Mouse (Mus musculus): ENCODE measurements around the gene Copg1. TPM values are rescaled to one million over a fixed set of nuclear protein-coding genes. Genes with fewer than 3 reads are reported as not detected.

Gene Copg1
- polyA plus RNA-seq, 1 experiment from 2014 or later = 142 TPM

- peak; percentile 80 for ATAC-seq (replicated peaks; ENCODE audit: low FRiP score)
Measured at GRCm38 (mm10) chr6:87850155-87850899, 37.3 kb upstream of the Copg1 start.

GRCm38 (mm10) chr6:87850900-87851614 is 36.6 kb upstream of the Copg1 start, which contains the start of gene Cnbp:
Gene Cnbp, minus strand, starts transcription at chr6:87851106.
- WGBS = under 1% methylated on average over 55 of the region's 55 CpGs
- Histone ChIP-seq H3K27me3 (ENCODE audit: control insufficient read depth, insufficient read depth, low read length) (no peaks in the 10 kb centered on the region; the same call in 1 of the 2 replicates), H3K4me3 (ENCODE audit: low read depth, low read length) (peak within 1 kb of the TSS; percentile 100), H3K9me3 (ENCODE audit: control insufficient read depth, low read length) (no peaks in the 10 kb centered on the region), H3K4me1 (replicated peaks; ENCODE audit: control insufficient read depth, insufficient read depth, low read length) (peaks cover 8% of the 10 kb centered on the region), H3K4me2 (ENCODE audit: low read depth, low read length, severe bottlenecking) (peak within 1 kb of the TSS; percentile 90), H3K36me3 (ENCODE audit: control insufficient read depth, insufficient read depth, low read length) (no peaks in the 10 kb centered on the region), H3K9ac (ENCODE audit: low read length) (peak within 1 kb of the TSS; percentile 100), H3K27ac (ENCODE audit: low read depth, low read length) (peak within 1 kb of the TSS; percentile 81)
- peak; percentile 99 for DNase-seq (ENCODE audit: low spot score)
- peak; percentile 97 for ATAC-seq (replicated peaks; ENCODE audit: low FRiP score)

More at GRCm38 (mm10) chr6:87850155-87850899, 37.3 kb upstream of the Copg1 start:
- Histone ChIP-seq H3K9ac (ENCODE audit: low read length) (peak overlapping the region; percentile 100), H3K27ac (ENCODE audit: low read depth, low read length) (peak overlapping the region; percentile 81), H3K4me1 (replicated peaks; ENCODE audit: control insufficient read depth, insufficient read depth, low read length) (peaks cover 8% of the 10 kb centered on the region), H3K4me2 (ENCODE audit: low read depth, low read length, severe bottlenecking) (peak overlapping the region; percentile 81), H3K36me3 (ENCODE audit: control insufficient read depth, insufficient read depth, low read length) (peaks cover under 1% of the 10 kb centered on the region; the same call in 1 of the 2 replicates), H3K4me3 (ENCODE audit: low read depth, low read length) (peak overlapping the region; percentile 100), H3K9me3 (ENCODE audit: control insufficient read depth, low read length) (no peaks in the 10 kb centered on the region), H3K27me3 (ENCODE audit: control insufficient read depth, insufficient read depth, low read length) (no peaks in the 10 kb centered on the region; the same call in 1 of the 2 replicates)
- peak; percentile 73 for DNase-seq (ENCODE audit: low spot score)
- WGBS = under 1% methylated on average over 70 of the region's 73 CpGs

DNA sequence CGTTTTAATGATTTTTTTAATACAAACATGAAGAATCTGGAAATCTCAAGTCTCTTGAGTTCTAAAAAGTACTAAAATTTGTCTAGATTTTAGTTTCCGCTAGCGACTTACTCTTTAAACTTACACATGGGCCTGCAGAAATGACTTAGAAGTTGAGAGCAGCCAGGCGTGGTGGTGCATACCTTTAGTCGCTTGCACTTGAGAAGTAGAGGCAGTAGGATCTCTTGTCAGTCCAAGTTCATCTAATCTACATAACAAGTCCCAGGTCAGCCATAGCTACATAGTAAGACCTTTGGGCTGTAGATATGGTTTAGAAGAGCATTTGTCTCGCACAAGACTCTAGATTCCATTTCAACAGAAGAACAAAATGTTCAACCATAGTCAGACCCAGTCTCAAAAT is 35.7 kb upstream of the Copg1 start:
- Histone ChIP-seq H3K27me3 (ENCODE audit: control insufficient read depth, insufficient read depth, low read length) (no peaks in the 10 kb centered on the region; the same call in 1 of the 2 replicates), H3K4me1 (replicated peaks; ENCODE audit: control insufficient read depth, insufficient read depth, low read length) (peaks cover 8% of the 10 kb centered on the region), H3K9me3 (ENCODE audit: control insufficient read depth, low read length) (no peaks in the 10 kb centered on the region), H3K4me3 (ENCODE audit: low read depth, low read length) (no peak overlapping the region), H3K9ac (ENCODE audit: low read length) (no peak overlapping the region), H3K36me3 (ENCODE audit: control insufficient read depth, insufficient read depth, low read length) (no peaks in the 10 kb centered on the region), H3K4me2 (ENCODE audit: low read depth, low read length, severe bottlenecking) (no peak overlapping the region), H3K27ac (ENCODE audit: low read depth, low read length) (no peak overlapping the region)
- DNase-seq (ENCODE audit: low spot score) (no peak), ATAC-seq (replicated peaks; ENCODE audit: low FRiP score) (no peak)
- WGBS = 77% methylated on average over 6 of the region's 6 CpGs

DNA sequence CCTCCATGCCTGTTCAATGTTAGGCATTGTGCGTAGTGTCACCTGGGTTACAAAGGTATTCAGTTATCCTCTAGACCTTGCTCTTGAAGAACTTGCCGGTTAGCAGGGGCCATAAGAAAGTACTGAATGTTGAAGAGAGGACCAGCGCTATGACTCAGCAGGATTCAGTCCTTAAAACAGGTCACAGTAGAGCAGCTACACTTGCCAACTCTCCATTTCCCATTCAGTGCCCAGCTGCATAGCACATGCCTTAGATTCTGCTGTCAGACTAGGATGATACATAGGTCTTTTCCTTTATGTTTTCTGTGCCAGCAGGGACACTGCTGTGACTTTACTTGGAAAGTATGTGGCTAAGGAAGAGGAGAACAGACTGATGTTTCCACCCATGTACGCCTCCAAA is 34.2 kb upstream of the Copg1 start:
- Histone ChIP-seq H3K36me3 (ENCODE audit: control insufficient read depth, insufficient read depth, low read length) (no peaks in the 10 kb centered on the region), H3K4me2 (ENCODE audit: low read depth, low read length, severe bottlenecking) (no peak overlapping the region), H3K27ac (ENCODE audit: low read depth, low read length) (no peak overlapping the region), H3K4me1 (replicated peaks; ENCODE audit: control insufficient read depth, insufficient read depth, low read length) (peaks cover 5% of the 10 kb centered on the region), H3K27me3 (ENCODE audit: control insufficient read depth, insufficient read depth, low read length) (no peaks in the 10 kb centered on the region; the same call in 1 of the 2 replicates), H3K9me3 (ENCODE audit: control insufficient read depth, low read length) (no peaks in the 10 kb centered on the region), H3K4me3 (ENCODE audit: low read depth, low read length) (no peak overlapping the region), H3K9ac (ENCODE audit: low read length) (no peak overlapping the region)
- ATAC-seq (replicated peaks; ENCODE audit: low FRiP score) = no peak
- no peak for DNase-seq (ENCODE audit: low spot score)
- WGBS = 91% methylated on average over 4 of the region's 4 CpGs

DNA sequence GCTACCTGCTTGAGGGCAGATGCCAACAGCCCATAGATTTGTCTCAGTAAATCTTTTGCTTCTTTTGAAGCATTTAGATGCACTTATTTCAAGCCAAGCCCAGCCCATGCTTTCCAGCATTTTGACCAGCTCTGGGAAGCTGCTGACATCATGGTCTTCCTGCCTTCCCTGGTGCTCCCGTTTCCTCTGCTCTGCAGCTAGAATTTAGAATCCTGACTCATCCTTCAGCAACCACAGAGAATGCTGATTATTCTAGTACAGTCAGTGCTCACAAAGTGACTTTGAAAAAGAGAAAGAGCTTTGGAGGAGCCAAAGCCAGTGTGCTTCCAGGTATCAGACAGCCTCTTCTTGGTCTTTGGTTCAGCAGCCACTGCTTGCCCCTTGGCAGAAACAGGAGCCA is 30.5 kb upstream of the Copg1 start:
- Histone ChIP-seq H3K27ac (ENCODE audit: low read depth, low read length) (no peak overlapping the region), H3K4me1 (replicated peaks; ENCODE audit: control insufficient read depth, insufficient read depth, low read length) (no peaks in the 10 kb centered on the region), H3K9ac (ENCODE audit: low read length) (no peak overlapping the region), H3K9me3 (ENCODE audit: control insufficient read depth, low read length) (no peaks in the 10 kb centered on the region), H3K4me2 (ENCODE audit: low read depth, low read length, severe bottlenecking) (no peak overlapping the region), H3K27me3 (ENCODE audit: control insufficient read depth, insufficient read depth, low read length) (no peaks in the 10 kb centered on the region; the same call in 1 of the 2 replicates), H3K4me3 (ENCODE audit: low read depth, low read length) (no peak overlapping the region), H3K36me3 (ENCODE audit: control insufficient read depth, insufficient read depth, low read length) (no peaks in the 10 kb centered on the region)
- DNase-seq (ENCODE audit: low spot score) = no peak
- 55% methylated on average over 1 of the region's 1 CpGs for WGBS
- no peak for ATAC-seq (replicated peaks; ENCODE audit: low FRiP score)

GRCm38 (mm10) chr6:87866211-87866610 is 21.4 kb upstream of the Copg1 start:
- whole genome bisulfite sequencing = 82% methylated on average over 6 of the region's 6 CpGs
- Histone ChIP-seq H3K4me2 (ENCODE audit: low read depth, low read length, severe bottlenecking) (no peak overlapping the region), H3K27ac (ENCODE audit: low read depth, low read length) (no peak overlapping the region), H3K9ac (ENCODE audit: low read length) (no peak overlapping the region), H3K9me3 (ENCODE audit: control insufficient read depth, low read length) (no peaks in the 10 kb centered on the region), H3K36me3 (ENCODE audit: control insufficient read depth, insufficient read depth, low read length) (no peaks in the 10 kb centered on the region), H3K27me3 (ENCODE audit: control insufficient read depth, insufficient read depth, low read length) (no peaks in the 10 kb centered on the region; the same call in 1 of the 2 replicates), H3K4me1 (replicated peaks; ENCODE audit: control insufficient read depth, insufficient read depth, low read length) (no peaks in the 10 kb centered on the region), H3K4me3 (ENCODE audit: low read depth, low read length) (no peak overlapping the region)
- ATAC-seq (replicated peaks; ENCODE audit: low FRiP score) = no peak
- no peak for DNase-seq (ENCODE audit: low spot score)

GRCm38 (mm10) chr6:87867256-87867655 is 20.4 kb upstream of the Copg1 start:
- Histone ChIP-seq H3K4me1 (replicated peaks; ENCODE audit: control insufficient read depth, insufficient read depth, low read length) (no peaks in the 10 kb centered on the region), H3K27ac (ENCODE audit: low read depth, low read length) (no peak overlapping the region), H3K36me3 (ENCODE audit: control insufficient read depth, insufficient read depth, low read length) (no peaks in the 10 kb centered on the region), H3K4me3 (ENCODE audit: low read depth, low read length) (no peak overlapping the region), H3K27me3 (ENCODE audit: control insufficient read depth, insufficient read depth, low read length) (no peaks in the 10 kb centered on the region; the same call in 1 of the 2 replicates), H3K9me3 (ENCODE audit: control insufficient read depth, low read length) (no peaks in the 10 kb centered on the region), H3K9ac (ENCODE audit: low read length) (no peak overlapping the region), H3K4me2 (ENCODE audit: low read depth, low read length, severe bottlenecking) (no peak overlapping the region)
- DNase-seq (ENCODE audit: low spot score) = no peak
- 79% methylated on average over 2 of the region's 2 CpGs for WGBS
- no peak for ATAC-seq (replicated peaks; ENCODE audit: low FRiP score)

DNA sequence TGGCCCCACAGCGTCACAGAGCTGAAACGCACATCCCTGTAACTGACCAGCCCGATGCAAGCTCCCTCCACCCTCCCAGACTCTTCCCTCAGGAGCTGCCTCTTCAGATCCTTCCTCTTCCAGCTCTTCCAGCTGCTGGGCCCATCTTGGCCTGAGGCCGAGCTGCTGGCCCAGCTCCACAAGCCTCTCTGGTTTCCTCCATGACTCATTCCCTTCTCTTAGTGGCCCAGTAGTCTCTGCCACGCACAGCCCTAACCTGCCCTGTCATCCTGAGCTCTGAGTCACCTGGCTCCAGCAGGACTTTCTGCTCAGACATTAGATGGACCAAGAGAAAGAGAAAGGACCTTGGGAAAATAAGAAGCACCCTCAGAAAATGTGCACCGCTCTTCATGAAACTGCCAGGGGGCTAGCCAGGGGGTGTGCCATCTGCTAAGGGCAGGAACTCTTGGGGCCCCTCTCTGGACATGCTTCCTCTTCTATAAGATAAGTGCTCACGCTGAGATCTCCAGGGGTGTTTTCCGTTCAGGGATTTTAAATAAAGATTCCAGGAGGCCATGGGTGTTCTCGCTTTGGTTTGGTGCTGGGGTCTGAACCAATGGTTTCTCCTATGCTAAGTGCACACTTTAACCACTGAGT is 18.6 kb upstream of the Copg1 start:
- H3K4me2 ChIP-seq (ENCODE audit: low read depth, low read length, severe bottlenecking) = no peak overlapping the region
- no peaks in the 10 kb centered on the region for H3K36me3 ChIP-seq (ENCODE audit: control insufficient read depth, insufficient read depth, low read length)
- no peaks in the 10 kb centered on the region; the same call in 1 of the 2 replicates for H3K27me3 ChIP-seq (ENCODE audit: control insufficient read depth, insufficient read depth, low read length)
- H3K9ac ChIP-seq (ENCODE audit: low read length) = no peak overlapping the region
- no peaks in the 10 kb centered on the region for H3K9me3 ChIP-seq (ENCODE audit: control insufficient read depth, low read length)
- H3K4me3 ChIP-seq (ENCODE audit: low read depth, low read length) = no peak overlapping the region
- no peak for DNase-seq (ENCODE audit: low spot score)
- no peak for ATAC-seq (replicated peaks; ENCODE audit: low FRiP score)
- 81% methylated on average over 9 of the region's 9 CpGs for WGBS
- no peak overlapping the region for H3K27ac ChIP-seq (ENCODE audit: low read depth, low read length)
- no peaks in the 10 kb centered on the region for H3K4me1 ChIP-seq (replicated peaks; ENCODE audit: control insufficient read depth, insufficient read depth, low read length)
